Mouse (Mus musculus): ENCODE measurements around the gene Napa.

Gene Napa

DNA sequence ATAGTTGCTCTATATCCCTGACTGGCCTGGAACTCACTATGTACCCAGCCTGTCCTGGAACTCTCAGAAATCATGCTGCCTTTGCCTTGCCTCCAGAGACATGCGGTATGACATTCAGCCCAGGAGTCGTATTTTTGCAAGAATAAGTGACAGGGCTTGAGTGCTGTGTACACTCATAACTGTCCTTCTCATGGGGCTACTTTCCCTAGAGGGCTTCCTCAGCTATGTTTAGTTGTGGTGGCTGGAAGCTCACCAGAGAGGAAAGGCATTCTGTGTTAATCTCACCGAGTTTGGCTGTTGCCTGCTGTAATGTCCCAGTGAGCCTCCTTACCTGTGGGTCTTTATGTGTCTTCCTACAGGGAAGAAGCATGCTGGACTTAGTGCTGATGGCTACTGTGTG, 3.7 kb upstream of the Napa start:
- peak in 1 of 2 experiments; percentile 44 for DNase-seq (ENCODE audit: low spot score in 2 of 2)

- peak in 1 of 2 experiments; percentile 51 for DNase-seq (ENCODE audit: low spot score in 2 of 2)
Measured at GRCm38 (mm10) chr7:16099901-16100300, 1.6 kb downstream of the Napa start.

GRCm38 (mm10) chr7:16101081-16101480, 2.8 kb downstream of the Napa start:
- no peak for DNase-seq (ENCODE audit: low spot score in 2 of 2)

DNA sequence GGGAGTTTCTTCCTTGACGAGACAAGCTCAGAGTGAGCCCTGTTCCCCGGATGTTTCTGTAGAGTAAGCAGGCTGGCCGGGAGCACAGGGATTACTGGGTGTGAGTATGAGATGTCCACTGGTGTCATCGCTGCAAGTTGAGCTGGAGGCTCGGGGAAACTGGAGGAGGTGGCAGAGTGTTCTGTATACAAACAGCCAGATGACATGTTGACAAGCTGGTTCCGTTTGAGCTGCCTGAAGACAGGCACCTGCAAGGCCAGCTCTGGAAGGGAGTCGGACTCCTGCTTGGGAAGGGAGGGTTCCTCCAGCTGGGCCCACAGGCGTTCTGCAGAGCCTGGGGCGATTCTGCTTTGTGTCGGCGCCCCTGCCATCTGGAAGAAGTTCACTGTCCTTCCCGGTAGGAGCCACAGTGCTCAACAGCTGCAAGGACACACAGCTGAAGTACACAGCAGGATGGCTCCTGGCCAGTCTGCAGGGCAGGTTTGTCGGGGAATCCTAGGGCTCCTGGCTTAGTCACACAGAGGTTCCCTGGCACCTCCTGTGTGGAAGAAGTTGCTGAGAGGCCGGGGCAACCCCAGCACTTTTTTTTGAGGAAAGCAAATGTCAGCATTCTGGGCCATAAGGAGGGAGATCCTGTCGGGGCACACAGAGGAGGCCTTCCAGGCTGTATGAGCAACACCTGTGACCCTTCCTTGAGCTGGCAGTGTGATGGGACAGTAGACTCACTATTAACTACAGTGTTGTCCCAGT, 3.6 kb downstream of the Napa start:
- no peak for DNase-seq (ENCODE audit: low spot score in 2 of 2)

GRCm38 (mm10) chr7:16102686-16103226, 4.5 kb downstream of the Napa start:
- DNase-seq (ENCODE audit: low spot score in 2 of 2): no peak

GRCm38 (mm10) chr7:16103760-16104159, 5.5 kb downstream of the Napa start:
- DNase-seq (ENCODE audit: low spot score in 2 of 2): no peak

DNA sequence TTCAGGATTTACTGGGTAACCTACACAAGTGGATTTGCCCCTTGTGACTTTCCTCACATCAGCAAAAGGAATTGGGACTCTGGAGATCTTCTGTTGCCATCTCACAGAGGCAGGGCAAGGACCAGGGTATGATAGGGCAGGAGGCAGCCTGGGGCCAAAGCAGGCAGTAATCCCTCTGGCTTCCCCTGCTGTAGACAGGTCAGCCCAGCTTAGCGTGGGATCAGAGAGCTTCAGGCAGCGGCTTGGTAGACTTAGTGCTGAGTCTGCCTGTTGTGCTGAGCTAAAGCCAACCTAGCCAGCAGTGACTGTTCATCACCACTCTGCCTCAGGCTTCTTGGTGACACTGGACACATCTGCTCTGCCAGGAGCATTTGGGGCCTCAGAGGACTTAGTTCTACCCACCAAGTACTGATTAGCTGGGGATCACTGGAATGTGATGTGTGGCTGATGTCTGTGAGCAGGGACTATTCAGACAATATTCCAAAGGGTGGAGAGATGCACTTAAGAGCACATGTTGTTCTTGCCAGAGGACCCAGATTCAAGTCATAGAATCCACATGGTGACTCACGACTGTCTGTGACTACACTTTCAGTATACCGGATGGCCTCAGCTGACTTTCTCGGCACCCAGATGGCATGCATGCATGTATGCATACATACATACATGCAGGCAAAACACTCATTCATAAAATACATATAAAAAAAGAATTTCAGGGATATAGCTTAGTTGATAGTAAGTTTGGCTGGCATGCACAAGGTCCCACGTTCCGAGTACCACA, 6.5 kb downstream of the Napa start:
- DNase-seq (ENCODE audit: low spot score in 2 of 2): no peak

- no peak for DNase-seq (ENCODE audit: low spot score in 2 of 2)
Measured at GRCm38 (mm10) chr7:16108886-16109542, 10.8 kb downstream of the Napa start.

- DNase-seq (ENCODE audit: low spot score in 2 of 2): no peak
Measured at GRCm38 (mm10) chr7:16110158-16110557, 11.9 kb downstream of the Napa start.

DNA sequence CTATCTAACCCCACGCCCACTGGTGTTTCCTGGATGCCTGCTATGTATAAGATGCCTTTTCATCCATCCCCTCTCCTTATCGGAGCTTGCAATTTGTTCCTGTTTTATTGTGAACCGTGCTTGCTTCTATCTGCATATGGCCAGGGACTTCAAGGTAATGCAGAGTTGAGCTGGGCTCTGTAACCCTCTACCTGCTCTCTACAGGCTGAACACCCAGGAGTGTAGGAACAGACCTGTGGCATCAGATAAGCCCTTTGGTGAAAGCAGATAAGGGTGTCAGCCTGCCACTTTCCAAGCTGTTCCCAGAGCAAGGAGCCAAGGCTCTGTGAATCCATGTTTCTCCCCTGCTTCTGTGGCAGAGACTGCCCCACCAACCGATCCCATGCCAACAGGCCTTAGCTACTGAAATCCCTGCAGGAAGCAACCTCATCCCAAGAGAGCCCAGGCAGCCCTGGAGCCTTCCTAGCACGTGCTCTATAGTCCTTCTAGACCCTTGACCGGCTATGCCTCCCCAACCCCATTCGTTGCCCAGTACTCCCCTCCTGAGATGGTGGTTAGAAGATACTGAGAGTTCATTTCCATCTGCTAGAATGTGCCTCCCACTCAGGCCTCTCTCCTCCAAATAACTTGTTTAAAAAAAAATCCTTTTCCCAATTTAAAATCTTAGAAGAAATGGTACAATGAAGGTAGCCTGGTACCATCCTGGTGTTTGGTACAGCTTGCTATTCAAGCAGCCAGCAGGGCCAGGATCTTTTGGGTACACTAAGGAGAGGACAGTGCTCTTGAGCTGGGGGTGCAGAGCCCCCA, 13.2 kb downstream of the Napa start:
- DNase-seq (ENCODE audit: low spot score in 2 of 2): no peak

DNA sequence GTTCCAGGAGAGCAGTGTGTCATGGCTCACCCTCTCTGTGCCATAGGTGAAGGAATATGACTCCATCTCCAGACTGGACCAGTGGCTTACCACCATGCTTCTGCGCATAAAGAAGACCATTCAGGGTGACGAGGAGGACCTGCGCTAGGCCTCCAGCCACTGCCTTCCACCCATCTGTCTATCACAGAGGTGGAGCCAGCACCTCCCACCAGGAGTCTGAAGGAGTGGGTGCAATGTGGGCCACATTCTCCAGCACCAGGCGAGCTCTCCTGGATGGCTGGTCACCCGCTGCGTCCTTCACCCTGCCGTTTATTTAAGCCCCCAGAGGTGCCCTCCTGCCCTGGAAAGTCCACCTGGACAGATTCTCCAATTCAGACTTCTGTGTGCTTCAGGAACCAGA, 18.2 kb downstream of the Napa start:
- no peak for DNase-seq (ENCODE audit: low spot score in 2 of 2)

DNA sequence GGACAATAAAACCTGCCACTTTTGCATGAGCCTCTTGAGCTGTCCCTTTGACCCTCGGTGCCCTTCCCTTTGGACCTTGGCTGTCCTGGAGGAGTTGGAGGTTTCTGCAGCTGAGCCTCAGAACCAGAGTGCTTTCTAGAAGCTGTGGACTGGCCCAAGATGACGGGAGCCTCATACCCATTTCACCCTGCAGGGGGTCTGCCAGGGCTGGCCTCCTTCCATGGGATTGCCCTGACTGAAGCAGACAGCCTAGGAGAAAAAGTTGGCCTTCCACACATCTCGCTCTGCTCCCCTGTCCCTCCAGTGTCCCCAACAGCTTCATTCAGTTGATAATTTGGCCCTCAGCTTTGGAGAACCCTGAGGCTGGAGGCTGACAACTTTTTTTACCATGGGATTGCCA, 18.8 kb downstream of the Napa start:
- DNase-seq (ENCODE audit: low spot score in 2 of 2): no peak

GRCm38 (mm10) chr7:16119569-16120261, 21.5 kb downstream of the Napa start, which contains the start of gene Kptn:
Kptn (plus strand) TSS chr7:16119895.
- DNase-seq (ENCODE audit: low spot score in 2 of 2): peak; percentile 85 to 96

DNA sequence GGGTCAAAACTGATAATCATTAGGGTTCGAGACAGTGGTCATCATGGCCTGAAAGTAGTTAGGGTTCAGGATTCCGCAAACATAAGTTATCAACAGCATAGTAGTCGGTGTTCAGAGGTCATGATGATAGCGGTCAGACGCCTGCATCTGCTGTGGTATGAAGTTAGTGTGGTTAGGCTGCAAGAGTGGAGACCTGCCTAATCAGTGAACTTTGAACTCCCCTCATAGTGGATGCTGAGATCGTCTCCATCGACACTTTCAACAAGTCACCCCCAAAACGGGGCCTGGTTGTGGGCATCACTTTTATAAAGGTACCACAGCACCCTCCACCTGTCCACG, 22.0 kb downstream of the Napa start:
- no peak for DNase-seq (ENCODE audit: low spot score in 2 of 2)

GRCm38 (mm10) chr7:16125829-16126228, 27.6 kb downstream of the Napa start:
- no peak for DNase-seq (ENCODE audit: low spot score in 2 of 2)

GRCm38 (mm10) chr7:16128344-16128743, 30.1 kb downstream of the Napa start:
- DNase-seq (ENCODE audit: low spot score in 2 of 2): no peak

DNA sequence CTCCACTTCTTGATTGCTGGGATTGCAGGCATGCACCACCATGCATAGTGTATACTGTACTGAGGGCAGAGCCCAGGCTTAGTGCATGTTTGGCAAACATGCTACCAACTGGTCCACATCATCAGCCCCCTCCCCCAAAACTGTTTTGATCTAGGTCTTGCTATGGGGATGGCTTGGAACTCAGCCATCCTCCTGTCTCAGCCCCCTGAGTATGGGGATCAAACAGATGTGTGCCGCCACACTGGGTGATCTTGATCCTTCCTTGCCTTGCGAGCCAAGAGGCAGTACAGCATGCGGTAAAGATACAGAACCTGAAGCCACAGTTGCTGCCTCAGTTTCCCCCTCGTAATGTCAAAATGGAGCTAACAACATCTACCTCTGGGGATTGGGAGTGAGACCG, 30.6 kb downstream of the Napa start:
- no peak for DNase-seq (ENCODE audit: low spot score in 2 of 2)

DNA sequence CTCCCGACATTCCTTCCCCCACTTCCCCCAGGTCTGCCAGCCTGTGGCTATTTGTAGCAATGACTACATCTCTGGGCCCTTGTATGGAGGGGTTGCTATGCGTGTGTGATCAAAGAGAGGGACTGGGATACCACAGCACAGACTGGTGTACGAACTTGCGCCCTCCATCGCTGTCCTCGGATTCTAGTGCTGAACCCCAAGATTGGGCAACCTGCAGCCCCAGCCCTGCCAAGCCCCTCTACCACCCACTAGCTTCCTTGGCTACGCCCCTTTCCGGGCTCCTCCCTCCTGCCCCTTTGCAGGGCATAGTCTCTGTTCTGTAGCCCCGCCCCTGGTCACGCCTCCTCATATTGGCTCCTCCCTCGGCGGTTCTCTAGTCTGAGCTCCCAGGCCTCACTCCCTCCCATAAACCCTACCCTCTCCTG, 31.2 kb downstream of the Napa start, which contains the start of gene Slc8a2:
TSS of gene Slc8a2 (plus strand) at position 406 of the 425 bp plus-strand sequence.
- DNase-seq (ENCODE audit: low spot score in 2 of 2): peak in 1 of 2 experiments; percentile 58

DNA sequence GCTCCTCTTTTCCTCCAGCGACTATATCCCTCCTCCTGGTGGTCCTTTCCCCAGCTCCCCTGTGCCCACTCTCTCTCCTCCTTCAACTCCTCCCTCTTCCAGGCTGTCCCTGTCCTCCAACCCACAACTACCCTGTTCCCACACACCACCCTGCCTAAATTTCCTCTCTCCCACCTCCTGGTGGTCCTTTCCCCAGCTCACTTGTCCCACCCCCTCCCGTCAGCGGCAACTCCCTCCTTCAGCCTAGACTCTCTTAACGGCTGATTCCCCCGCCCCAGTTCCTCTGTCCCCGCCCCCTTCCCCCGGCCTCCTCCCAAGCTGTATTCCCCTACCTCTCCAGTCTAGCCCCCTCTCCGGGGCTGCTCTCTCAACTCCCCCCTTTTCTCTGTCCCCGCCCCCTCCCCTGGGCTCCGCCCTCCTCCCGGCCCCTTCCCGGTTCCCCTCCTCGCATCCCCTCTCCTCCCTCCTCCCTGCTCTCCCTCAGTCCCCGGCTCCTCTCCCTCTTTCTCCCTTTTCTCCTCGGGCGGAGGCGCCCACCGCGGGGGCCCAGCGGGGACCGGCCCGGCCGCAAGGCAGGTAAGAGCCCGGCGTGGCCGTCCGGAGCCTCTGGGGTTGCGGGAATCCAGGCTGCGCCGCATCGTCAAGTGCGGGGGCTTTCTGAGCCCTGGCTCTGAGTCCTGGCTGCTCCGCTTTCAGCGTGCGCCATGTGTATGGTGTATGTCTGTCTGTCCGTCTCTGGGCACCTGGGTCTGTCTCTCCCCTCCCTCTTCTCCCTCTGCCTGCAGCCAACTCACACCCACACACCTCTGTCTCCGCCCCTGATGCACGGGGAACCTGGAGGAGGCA, 31.8 kb downstream of the Napa start:
- no peak for DNase-seq (ENCODE audit: low spot score in 2 of 2)
